Mouse (Mus musculus): ENCODE measurements at regions not wholly inside any gene's neighbourhood (a gene's known extent, or its start where the extent isn't known, plus 50 kb on each side); places are given as distances from the start of the nearest gene placed in this dataset.

GRCm38 (mm10) chr12:32546356-32546755 lies 167.9 kb downstream of the Ccdc71l start:
- Histone ChIP-seq H3K4me1 (ENCODE audit: control insufficient read depth, insufficient read depth, low read length) (no peaks in the 10 kb centered on the region), H3K4me3 (ENCODE audit: insufficient read depth, low read length) (no peak overlapping the region), H3K27ac (ENCODE audit: insufficient read depth, low read length) (peak overlapping the region; percentile 40; the same call in 1 of the 2 replicates)
- no peak for TF ChIP-seq POLR2A (IDR thresholded peaks at IDR 0.05; ENCODE audit: low read depth, low read length)
- TF ChIP-seq CTCF (IDR thresholded peaks at IDR 0.05; ENCODE audit: borderline replicate concordance, insufficient read depth, low read length): no peak

DNA sequence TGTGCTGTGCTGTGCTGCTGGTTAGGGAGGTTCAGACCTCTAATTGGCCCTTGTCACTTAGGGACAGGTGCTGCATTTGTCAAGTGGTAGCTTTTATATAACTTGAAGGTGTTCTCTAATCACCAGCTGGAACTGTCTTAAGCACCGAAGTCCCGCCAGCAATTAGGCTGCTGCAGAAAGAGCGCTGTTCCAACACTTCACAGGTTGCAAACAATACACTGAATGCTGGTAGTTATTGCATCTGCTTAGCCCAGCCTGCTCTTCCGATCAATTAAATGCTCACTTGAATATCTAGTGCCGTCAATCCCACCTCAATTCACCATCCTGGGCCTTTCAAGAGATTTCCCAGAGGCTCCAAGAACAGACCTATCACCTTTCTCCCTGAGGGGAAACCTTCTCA lies 175.3 kb downstream of the Ccdc71l start:
- no peaks in the 10 kb centered on the region for H3K4me1 ChIP-seq (ENCODE audit: control insufficient read depth, insufficient read depth, low read length)
- no peak overlapping the region for H3K27ac ChIP-seq (ENCODE audit: insufficient read depth, low read length)
- H3K4me3 ChIP-seq (ENCODE audit: insufficient read depth, low read length): no peak overlapping the region
- no peak for TF ChIP-seq CTCF (IDR thresholded peaks at IDR 0.05; ENCODE audit: borderline replicate concordance, insufficient read depth, low read length)

- H3K4me3 ChIP-seq (ENCODE audit: insufficient read depth, low read length): no peak overlapping the region
- no peaks in the 10 kb centered on the region for H3K4me1 ChIP-seq (ENCODE audit: control insufficient read depth, insufficient read depth, low read length)
- no peak for TF ChIP-seq CTCF (IDR thresholded peaks at IDR 0.05; ENCODE audit: borderline replicate concordance, insufficient read depth, low read length)
- no peak for TF ChIP-seq POLR2A (IDR thresholded peaks at IDR 0.05; ENCODE audit: low read depth, low read length)
- no peak overlapping the region for H3K27ac ChIP-seq (ENCODE audit: insufficient read depth, low read length)
Observed at GRCm38 (mm10) chr12:32567777-32568176, 189.3 kb downstream of the Ccdc71l start.

DNA sequence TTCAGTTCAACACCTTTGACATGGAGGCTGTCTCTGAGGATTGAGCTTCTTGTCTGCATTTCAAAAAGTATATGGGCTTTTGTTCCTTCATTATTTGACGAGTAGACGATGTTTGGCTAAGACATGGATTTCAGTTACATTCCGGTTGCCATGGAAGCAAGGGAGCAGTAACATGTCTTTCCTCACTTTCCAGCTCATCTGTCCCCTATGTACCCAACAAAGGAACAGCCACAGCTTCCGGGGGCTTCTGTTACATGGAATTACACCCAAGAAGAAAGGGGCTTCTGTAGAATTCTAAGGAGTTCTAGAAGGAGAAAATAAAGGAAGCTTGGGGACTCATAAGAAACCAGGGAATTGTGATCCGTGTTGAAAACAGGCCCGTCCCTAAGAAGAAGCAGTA lies 202.8 kb downstream of the Ccdc71l start:
- H3K4me3 ChIP-seq (ENCODE audit: insufficient read depth, low read length): no peak overlapping the region
- TF ChIP-seq POLR2A (IDR thresholded peaks at IDR 0.05; ENCODE audit: low read depth, low read length) (no peak), CTCF (IDR thresholded peaks at IDR 0.05; ENCODE audit: borderline replicate concordance, insufficient read depth, low read length) (no peak)
- H3K27ac ChIP-seq (ENCODE audit: insufficient read depth, low read length): no peak overlapping the region
- H3K4me1 ChIP-seq (ENCODE audit: control insufficient read depth, insufficient read depth, low read length): no peaks in the 10 kb centered on the region

GRCm38 (mm10) chr12:32602131-32602815 lies 217.1 kb upstream of the Nampt start:
- Histone ChIP-seq H3K4me1 (ENCODE audit: control insufficient read depth, insufficient read depth, low read length) (no peaks in the 10 kb centered on the region), H3K4me3 (ENCODE audit: insufficient read depth, low read length) (no peak overlapping the region), H3K27ac (ENCODE audit: insufficient read depth, low read length) (no peak overlapping the region)
- TF ChIP-seq POLR2A (IDR thresholded peaks at IDR 0.05; ENCODE audit: low read depth, low read length) (no peak), CTCF (IDR thresholded peaks at IDR 0.05; ENCODE audit: borderline replicate concordance, insufficient read depth, low read length) (no peak)

GRCm38 (mm10) chr12:32605353-32605752 lies 214.0 kb upstream of the Nampt start:
- no peak overlapping the region for H3K27ac ChIP-seq (ENCODE audit: insufficient read depth, low read length)
- no peak overlapping the region for H3K4me3 ChIP-seq (ENCODE audit: insufficient read depth, low read length)
- no peak for TF ChIP-seq CTCF (IDR thresholded peaks at IDR 0.05; ENCODE audit: borderline replicate concordance, insufficient read depth, low read length)
- TF ChIP-seq POLR2A (IDR thresholded peaks at IDR 0.05; ENCODE audit: low read depth, low read length): no peak
- H3K4me1 ChIP-seq (ENCODE audit: control insufficient read depth, insufficient read depth, low read length): no peaks in the 10 kb centered on the region

- Histone ChIP-seq H3K4me1 (ENCODE audit: control insufficient read depth, insufficient read depth, low read length) (no peaks in the 10 kb centered on the region), H3K27ac (ENCODE audit: insufficient read depth, low read length) (no peak overlapping the region), H3K4me3 (ENCODE audit: insufficient read depth, low read length) (no peak overlapping the region)
- no peak for TF ChIP-seq POLR2A (IDR thresholded peaks at IDR 0.05; ENCODE audit: low read depth, low read length)
Observed at GRCm38 (mm10) chr12:32615000-32615399, 204.3 kb upstream of the Nampt start.

- no peak overlapping the region for H3K27ac ChIP-seq (ENCODE audit: insufficient read depth, low read length)
- no peak overlapping the region for H3K4me3 ChIP-seq (ENCODE audit: insufficient read depth, low read length)
- TF ChIP-seq POLR2A (IDR thresholded peaks at IDR 0.05; ENCODE audit: low read depth, low read length) (no peak), CTCF (IDR thresholded peaks at IDR 0.05; ENCODE audit: borderline replicate concordance, insufficient read depth, low read length) (no peak)
- no peaks in the 10 kb centered on the region for H3K4me1 ChIP-seq (ENCODE audit: control insufficient read depth, insufficient read depth, low read length)
Observed at GRCm38 (mm10) chr12:32616086-32616485, 203.3 kb upstream of the Nampt start.

- TF ChIP-seq CTCF (IDR thresholded peaks at IDR 0.05; ENCODE audit: borderline replicate concordance, insufficient read depth, low read length): no peak
- no peak for TF ChIP-seq POLR2A (IDR thresholded peaks at IDR 0.05; ENCODE audit: low read depth, low read length)
- no peak overlapping the region for H3K27ac ChIP-seq (ENCODE audit: insufficient read depth, low read length)
- H3K4me1 ChIP-seq (ENCODE audit: control insufficient read depth, insufficient read depth, low read length): no peaks in the 10 kb centered on the region
- no peak overlapping the region for H3K4me3 ChIP-seq (ENCODE audit: insufficient read depth, low read length)
Observed at GRCm38 (mm10) chr12:32617031-32617430, 202.3 kb upstream of the Nampt start.

GRCm38 (mm10) chr12:32619830-32620229 lies 199.5 kb upstream of the Nampt start:
- no peak overlapping the region for H3K4me3 ChIP-seq (ENCODE audit: insufficient read depth, low read length)
- TF ChIP-seq CTCF (IDR thresholded peaks at IDR 0.05; ENCODE audit: borderline replicate concordance, insufficient read depth, low read length): no peak
- TF ChIP-seq POLR2A (IDR thresholded peaks at IDR 0.05; ENCODE audit: low read depth, low read length): no peak
- no peak overlapping the region for H3K27ac ChIP-seq (ENCODE audit: insufficient read depth, low read length)
- no peaks in the 10 kb centered on the region for H3K4me1 ChIP-seq (ENCODE audit: control insufficient read depth, insufficient read depth, low read length)

- no peak overlapping the region for H3K4me3 ChIP-seq (ENCODE audit: insufficient read depth, low read length)
Observed at GRCm38 (mm10) chr12:32621739-32622138, 197.6 kb upstream of the Nampt start.

More at GRCm38 (mm10) chr12:32621739-32622138, 197.6 kb upstream of the Nampt start:
- H3K4me1 ChIP-seq (ENCODE audit: control insufficient read depth, insufficient read depth, low read length): no peaks in the 10 kb centered on the region
- H3K27ac ChIP-seq (ENCODE audit: insufficient read depth, low read length): no peak overlapping the region
- TF ChIP-seq POLR2A (IDR thresholded peaks at IDR 0.05; ENCODE audit: low read depth, low read length): no peak
- TF ChIP-seq CTCF (IDR thresholded peaks at IDR 0.05; ENCODE audit: borderline replicate concordance, insufficient read depth, low read length): no peak
